Mouse (Mus musculus) thymus, adult 2 months (tissue): ENCODE results near the gene Tmc3. TPM values are rescaled to one million over a fixed set of nuclear protein-coding genes. Genes with fewer than 3 reads are reported as not detected.
A peak's percentile ranks its signal among the peaks of the same experiment; 100 is the strongest.

ENCODE experiments used
- DNase-seq: peaks from one replicate; pipeline ENCODE4 v3.0.0; 2021
- H3K27ac ChIP-seq: fragments of 200-500 bp; 2 replicates; pipeline ENCODE4 v1.5.1; 2012; ENCODE audit warnings: low read length, control low read depth; ENCODE audit not compliant: control insufficient read depth, insufficient read depth
- H3K27me3 ChIP-seq: fragments of 200-500 bp; 2 replicates; pipeline ENCODE4 v1.6.1; 2012; ENCODE audit warnings: mild to moderate bottlenecking, low read length, moderate library complexity, mixed read lengths; ENCODE audit not compliant: control insufficient read depth, insufficient read depth
- H3K36me3 ChIP-seq: fragments of 200-500 bp; 2 replicates; pipeline ENCODE4 v1.6.1; 2012; ENCODE audit warnings: mild to moderate bottlenecking, low read length, moderate library complexity; ENCODE audit not compliant: control insufficient read depth, insufficient read depth
- H3K4me1 ChIP-seq: fragments of 200-500 bp; replicated peaks from 2 replicates; pipeline ENCODE4 v1.6.1; 2012; ENCODE audit warnings: low read length; ENCODE audit not compliant: control insufficient read depth, insufficient read depth
- H3K4me3 ChIP-seq: fragments of 200-500 bp; 2 replicates; pipeline ENCODE4 v1.5.1; 2012; ENCODE audit warnings: mild to moderate bottlenecking, low read length, control low read depth, moderate library complexity; ENCODE audit not compliant: control insufficient read depth, insufficient read depth
- CTCF ChIP-seq: fragments of 200-500 bp; IDR thresholded peaks from 2 replicates; pipeline ENCODE4 v1.5.1; 2012; ENCODE audit warnings: mild to moderate bottlenecking, control low read depth, low read length, moderate library complexity, borderline replicate concordance; ENCODE audit not compliant: control insufficient read depth, poor library complexity, insufficient read depth; ENCODE audit errors: extremely low read depth
- POLR2A ChIP-seq: fragments of 200-500 bp; IDR thresholded peaks from 2 replicates; pipeline ENCODE4 v1.6.1; 2012; ENCODE audit warnings: mild to moderate bottlenecking, low read length, control low read depth, moderate library complexity; ENCODE audit not compliant: control insufficient read depth, poor library complexity, insufficient read depth; ENCODE audit errors: extremely low read depth
- WGBS: fragments of 180-500 bp; shearing (Covaris S2); methylation state at CpG from one replicate; pipeline ENCODE4 v1.1.7; 2018; 5-methylcytosine and 5-hydroxymethylcytosine counted together
- polyA plus RNA-seq: library from polyadenylated mRNA; depleted of rRNA; stranded (reverse); fragments of >200 nt; gene quantifications from 2 replicates; pipeline ENCODE4 v1.2.3, GENCODE M21; 2012

The Tmc3 gene
- polyA plus RNA-seq, 1 experiment = 0.54 TPM

DNA sequence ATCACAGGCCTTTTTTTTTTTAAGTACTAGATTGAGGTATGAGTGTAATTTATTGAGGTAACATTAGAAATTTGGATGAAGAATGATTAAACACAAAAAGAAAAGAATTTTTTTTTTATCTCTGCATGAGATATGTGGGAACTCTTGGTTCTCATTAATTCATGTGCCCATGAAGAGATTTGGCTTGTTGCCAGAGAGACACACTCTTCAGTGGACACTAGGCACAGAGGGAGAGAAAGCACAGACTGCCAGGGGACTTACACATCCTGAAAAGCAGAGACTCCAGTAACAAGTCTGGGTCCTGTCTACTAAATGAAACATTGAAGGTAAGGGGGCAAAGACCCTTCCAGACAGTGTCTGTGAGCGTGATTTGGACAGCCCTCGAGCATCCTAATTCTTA lies 51.0 kb downstream of the Tmc3 start:
- no peak overlapping the region for H3K27ac ChIP-seq
- 96% methylated on average over 2 of the region's 2 CpGs for WGBS

DNA sequence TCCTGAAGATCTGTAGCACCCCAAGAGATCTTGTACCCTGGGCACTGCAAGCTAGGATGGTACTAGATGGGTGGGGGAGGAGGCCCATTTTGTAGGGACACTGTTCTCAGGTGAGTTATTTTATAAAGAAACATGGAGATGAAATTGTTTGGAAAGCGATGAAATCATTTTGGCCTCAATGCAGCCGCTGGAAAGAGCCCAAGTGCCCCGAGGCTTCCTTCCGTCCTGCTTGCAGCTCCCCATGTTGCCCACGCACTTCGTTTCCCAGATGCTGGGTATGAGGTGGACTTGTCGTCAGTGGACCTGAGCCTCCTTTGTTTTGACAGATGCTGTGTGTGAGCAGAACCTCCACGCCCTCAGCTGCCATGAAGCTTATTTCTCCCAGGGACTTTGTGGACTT lies 51.7 kb downstream of the Tmc3 start:
- Histone ChIP-seq H3K36me3 (no peaks in the 10 kb centered on the region; the same call in 1 of the 2 replicates), H3K27ac (no peak overlapping the region), H3K4me3 (no peak overlapping the region), H3K4me1 (peaks cover 23% of the 10 kb centered on the region), H3K27me3 (no peaks in the 10 kb centered on the region)
- TF ChIP-seq POLR2A = no peak
- no peak for TF ChIP-seq CTCF
- 98% methylated on average over 8 of the region's 8 CpGs for WGBS
- DNase-seq = no peak

More for the DNA sequence above, 51.0 kb downstream of the Tmc3 start:
- no peak for TF ChIP-seq CTCF
- no peak for TF ChIP-seq POLR2A
- Histone ChIP-seq H3K36me3 (no peaks in the 10 kb centered on the region; the same call in 1 of the 2 replicates), H3K4me3 (no peak overlapping the region), H3K27me3 (no peaks in the 10 kb centered on the region), H3K4me1 (peaks cover 23% of the 10 kb centered on the region)
- no peak for DNase-seq

DNA sequence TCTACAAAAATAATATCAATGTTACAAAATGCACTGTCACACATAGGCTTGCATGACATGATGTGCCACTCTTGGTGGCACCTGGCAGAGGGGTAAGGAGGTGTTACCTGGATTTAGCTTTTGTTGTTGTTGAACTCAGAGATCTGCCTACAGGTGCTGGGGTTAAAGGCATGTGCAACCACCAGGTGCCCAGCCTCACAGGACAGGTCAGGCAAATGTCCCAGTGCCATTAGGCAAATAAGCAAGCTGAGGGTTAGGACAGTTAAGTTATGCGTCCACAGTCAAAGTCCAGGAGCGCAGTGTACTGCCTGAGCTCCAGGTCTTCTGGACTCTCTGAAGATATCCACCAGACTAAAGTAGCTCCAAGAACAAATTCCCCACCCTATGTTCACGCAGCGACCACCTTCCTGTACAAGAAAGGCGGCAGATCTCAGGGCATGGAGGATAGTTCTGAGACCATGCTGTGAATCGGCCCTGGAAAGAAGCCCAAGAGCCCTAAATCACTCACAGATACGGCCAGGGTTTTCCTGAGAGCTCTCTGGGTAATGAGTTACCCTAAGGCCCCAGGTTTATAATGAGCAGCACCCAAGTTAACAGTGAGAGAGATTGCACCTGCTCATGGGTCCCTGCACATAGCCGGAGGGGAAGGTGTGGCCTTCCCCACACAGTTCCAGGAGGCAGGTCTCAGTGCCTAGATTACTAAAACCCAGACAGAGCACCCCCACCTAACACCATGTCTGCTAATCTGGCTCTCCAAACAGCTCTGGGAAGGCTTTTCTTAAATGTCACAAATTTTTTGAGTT lies 53.3 kb downstream of the Tmc3 start:
- WGBS = 97% methylated on average over 8 of the region's 8 CpGs
- Histone ChIP-seq H3K36me3 (peaks cover 14% of the 10 kb centered on the region), H3K27me3 (no peaks in the 10 kb centered on the region), H3K27ac (no peak overlapping the region), H3K4me3 (no peak overlapping the region), H3K4me1 (peaks cover 15% of the 10 kb centered on the region)
- no peak for DNase-seq
- TF ChIP-seq POLR2A (no peak), CTCF (no peak)

DNA sequence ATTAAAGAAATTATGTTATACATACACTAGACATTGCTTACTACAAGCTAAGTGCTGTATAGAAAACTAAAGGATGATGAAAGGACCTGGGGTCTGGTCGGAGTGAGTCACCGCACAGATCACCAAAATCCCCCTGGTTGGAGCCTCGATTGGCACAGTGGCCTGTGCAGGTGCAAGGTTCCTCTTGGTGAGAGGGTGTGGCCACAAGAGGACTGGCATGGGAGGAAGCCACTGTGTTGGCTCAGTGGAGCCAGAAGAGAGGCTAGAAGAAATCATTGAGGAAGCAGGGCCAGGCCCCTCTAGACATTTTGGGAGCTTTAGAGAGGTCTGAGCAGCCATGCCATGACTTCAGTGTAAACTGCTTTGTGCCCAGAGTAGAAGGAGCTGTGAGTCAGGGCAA lies 54.4 kb downstream of the Tmc3 start:
- WGBS = 19% methylated on average over 3 of the region's 3 CpGs
- no peak for TF ChIP-seq POLR2A
- H3K4me1 ChIP-seq = peaks cover 10% of the 10 kb centered on the region
- peak overlapping the region; percentile 0 for H3K27ac ChIP-seq
- no peaks in the 10 kb centered on the region for H3K27me3 ChIP-seq
- peaks cover 25% of the 10 kb centered on the region for H3K36me3 ChIP-seq
- no peak for DNase-seq
- no peak overlapping the region for H3K4me3 ChIP-seq

DNA sequence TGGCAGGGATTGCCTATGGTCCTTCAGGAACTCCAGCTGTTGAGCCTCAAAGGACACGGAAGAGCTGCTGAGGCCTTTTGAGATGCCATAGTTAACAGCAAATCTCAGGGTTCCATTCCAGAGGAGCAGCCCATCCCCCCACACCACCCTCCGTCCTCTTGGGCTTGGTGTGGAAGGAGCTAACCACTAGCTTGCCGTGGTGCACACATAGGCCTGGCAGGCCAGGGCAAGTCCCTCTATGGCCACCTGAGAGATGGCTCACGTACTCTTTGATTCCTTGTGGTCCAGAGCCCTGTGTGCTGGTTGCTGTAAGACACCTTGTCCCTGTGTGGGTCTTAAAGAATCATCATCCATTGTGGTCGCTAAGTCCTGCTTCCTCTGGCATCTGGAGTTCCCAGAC lies 55.9 kb downstream of the Tmc3 start:
- 92% methylated on average over 5 of the region's 5 CpGs for WGBS
- peaks cover 40% of the 10 kb centered on the region for H3K36me3 ChIP-seq
- peaks cover 10% of the 10 kb centered on the region for H3K4me1 ChIP-seq
- H3K27ac ChIP-seq = no peak overlapping the region
- H3K4me3 ChIP-seq = no peak overlapping the region
- DNase-seq = no peak
- TF ChIP-seq CTCF = no peak
- no peak for TF ChIP-seq POLR2A
- no peaks in the 10 kb centered on the region for H3K27me3 ChIP-seq

DNA sequence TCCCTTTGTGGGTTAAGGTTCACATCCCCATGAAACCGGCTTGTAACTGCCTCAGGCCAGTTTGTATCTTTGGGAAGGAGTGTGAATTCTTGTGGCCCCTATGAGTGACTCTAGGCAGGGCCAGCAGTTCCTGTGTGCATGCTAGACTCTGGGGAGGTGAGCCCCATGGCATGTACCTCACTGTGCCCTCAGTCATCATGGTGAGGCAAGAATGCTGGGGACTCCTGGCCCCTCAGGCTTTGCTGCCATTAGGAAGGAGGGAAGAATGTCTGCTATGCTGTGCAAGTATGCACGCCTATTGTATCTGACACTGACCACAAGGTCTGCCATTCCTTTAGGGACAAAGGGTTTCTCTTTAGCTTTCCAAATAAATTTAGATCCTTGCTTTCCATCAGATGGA lies 56.4 kb downstream of the Tmc3 start:
- WGBS = 88% methylated on average over 2 of the region's 2 CpGs
- H3K36me3 ChIP-seq = peaks cover 46% of the 10 kb centered on the region
- H3K4me3 ChIP-seq = no peak overlapping the region
- no peak overlapping the region for H3K27ac ChIP-seq
- H3K27me3 ChIP-seq = no peaks in the 10 kb centered on the region
- TF ChIP-seq POLR2A (no peak), CTCF (no peak)
- DNase-seq = no peak
- H3K4me1 ChIP-seq = peaks cover 15% of the 10 kb centered on the region
